Mouse (Mus musculus): ENCODE measurements around the gene Prkcd.

The Prkcd gene

DNA sequence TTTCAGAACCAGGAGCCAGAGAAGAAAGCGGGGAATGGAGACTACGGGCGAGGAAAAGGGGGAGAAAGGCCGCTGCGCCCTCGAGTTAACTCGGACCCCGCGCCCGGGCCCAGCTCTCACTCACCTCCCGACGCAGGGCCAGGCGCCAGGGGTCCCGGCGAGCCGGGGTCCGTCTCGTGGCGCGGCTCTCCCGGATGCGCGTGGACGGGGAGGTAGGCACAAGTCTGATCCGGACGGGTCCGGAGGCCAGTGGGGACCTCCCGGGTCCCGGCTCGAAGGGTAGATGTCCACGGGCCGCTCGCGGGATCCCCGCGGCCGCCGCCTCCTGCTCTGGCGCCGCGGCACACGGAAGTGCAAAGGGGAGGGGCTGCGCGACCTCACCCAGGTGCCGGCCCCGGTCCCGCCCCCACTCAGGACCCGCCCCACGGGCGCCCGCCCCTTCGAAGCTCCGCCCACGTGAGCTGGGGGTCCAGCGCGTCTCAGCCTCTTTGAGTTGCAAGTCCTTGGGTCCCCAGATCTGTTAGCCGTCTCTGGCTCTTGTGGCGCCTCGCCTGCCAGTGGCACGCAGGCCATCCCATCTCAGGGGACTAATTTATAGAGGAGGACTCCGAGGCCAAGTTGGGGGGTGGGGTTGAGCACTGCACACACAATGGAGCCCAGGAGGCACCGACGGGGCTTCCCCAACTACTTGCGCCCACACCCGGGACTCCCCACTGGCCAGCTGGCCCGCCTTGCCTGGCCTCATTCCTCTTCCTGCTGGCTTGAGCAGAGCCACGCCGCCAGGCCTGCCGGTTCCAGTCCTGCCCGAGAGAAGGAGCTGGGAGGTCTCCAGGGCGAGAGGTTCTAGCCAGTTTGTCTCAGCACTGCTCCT lies at the start of gene Prkcd:
Prkcd (minus strand) TSS at position 355 of the 871 bp plus-strand sequence.
- POLR2A ChIA-PET, result interaction anchor here in 3 of 4 experiments (0.5 to 2.8 kb wide), 72 partner anchors 8 to 507 kb away, joined by 3 to 58 read pairs (median 6); partner anchors contain the start of genes Rft1 (in 3 of the 3), Dcp1a (in 2 of the 3), Nek4 (in 2 of the 3) and Tmem110 (in 2 of the 3)

GRCm38 (mm10) chr14:30674947-30675346 lies 48.9 kb upstream of the Prkcd start:
- ChIA-PET CTCF (interaction anchor here in 1 of 4 experiments (0.5 kb wide), 1 partner anchor 132 kb away, joined by 3 read pairs; no protein-coding TSS in a partner anchor), POLR2A (interaction anchor here in 2 of 4 experiments (0.6 to 2.1 kb wide), 7 partner anchors 9 to 125 kb away, joined by 3 to 6 read pairs (median 4); partner anchors contain the start of gene Rft1 (in 1 of the 2))

More for the DNA sequence above, at the start of gene Prkcd:
- CTCF ChIA-PET, result interaction anchor here (0.5 to 2.0 kb wide), 13 partner anchors 10 to 804 kb away, joined by 3 to 16 read pairs (median 4); partner anchors contain the start of gene Rft1 (in 1 of the 4)

GRCm38 (mm10) chr14:30671986-30672312 lies 45.9 kb upstream of the Prkcd start:
- POLR2A ChIA-PET, result interaction anchor here (0.5 to 4.8 kb wide), 25 partner anchors 9 to 519 kb away, joined by 3 to 36 read pairs (median 4); partner anchors contain the start of genes Rft1 (in 2 of the 4), Prkcd (in 1 of the 4) and Sfmbt1 (in 1 of the 4)
- CTCF ChIA-PET, result interaction anchor here (0.5 to 2.4 kb wide), 65 partner anchors 10 to 1282 kb away, joined by 3 to 27 read pairs (median 4); partner anchors contain the start of genes Rft1 (in 3 of the 4), Dcp1a (in 1 of the 4) and Prkcd (in 1 of the 4)

DNA sequence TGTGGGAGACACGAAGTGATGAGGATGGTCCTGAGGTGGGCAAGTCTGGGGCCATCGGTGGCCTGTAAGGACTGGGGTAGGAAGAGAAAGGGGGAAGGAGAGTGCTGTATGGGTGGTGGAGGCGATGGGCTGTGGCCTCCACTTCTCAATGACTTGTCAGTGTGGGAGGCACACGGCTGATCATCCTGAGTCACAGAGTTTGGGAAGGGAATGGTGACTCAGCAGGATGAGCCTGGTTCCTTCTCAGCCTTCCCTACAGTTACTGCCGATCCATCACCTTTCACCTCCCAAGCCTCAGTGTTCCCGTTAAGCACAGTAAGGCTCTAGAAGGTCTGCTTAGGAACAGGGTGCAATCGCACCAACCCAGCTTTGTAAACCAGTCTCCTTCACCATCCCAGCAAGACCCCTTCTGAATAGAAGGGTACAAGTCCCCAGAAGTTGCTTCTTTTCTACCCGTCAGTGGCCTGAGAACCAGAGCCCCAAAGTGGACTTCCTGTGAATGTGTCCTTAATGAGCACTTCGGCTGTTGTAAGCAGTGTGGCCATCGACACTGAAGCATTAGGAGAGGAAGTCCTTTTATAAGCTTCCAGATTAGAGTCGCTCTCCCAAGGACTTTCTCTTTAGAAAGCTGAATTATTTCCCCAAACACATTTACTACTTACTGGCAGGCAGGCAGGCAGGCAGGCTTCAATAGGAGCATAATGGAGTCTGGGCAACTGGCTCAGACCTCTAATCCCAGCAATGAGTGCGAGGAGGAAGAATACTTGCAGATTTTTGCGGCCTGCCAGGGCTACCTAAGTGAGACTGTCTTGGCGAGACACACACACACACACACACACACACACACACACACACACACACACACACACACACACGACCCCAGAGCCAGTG lies 45.3 kb upstream of the Prkcd start:
- ChIA-PET POLR2A (interaction anchor here (0.5 to 4.8 kb wide), 27 partner anchors 9 to 520 kb away, joined by 3 to 36 read pairs (median 4); partner anchors contain the start of genes Rft1 (in 2 of the 4), Prkcd (in 1 of the 4) and Sfmbt1 (in 1 of the 4)), CTCF (interaction anchor here (0.7 to 2.4 kb wide), 57 partner anchors 11 to 581 kb away, joined by 3 to 27 read pairs (median 4); partner anchors contain the start of genes Rft1 (in 3 of the 4), Dcp1a (in 1 of the 4) and Prkcd (in 1 of the 4))

DNA sequence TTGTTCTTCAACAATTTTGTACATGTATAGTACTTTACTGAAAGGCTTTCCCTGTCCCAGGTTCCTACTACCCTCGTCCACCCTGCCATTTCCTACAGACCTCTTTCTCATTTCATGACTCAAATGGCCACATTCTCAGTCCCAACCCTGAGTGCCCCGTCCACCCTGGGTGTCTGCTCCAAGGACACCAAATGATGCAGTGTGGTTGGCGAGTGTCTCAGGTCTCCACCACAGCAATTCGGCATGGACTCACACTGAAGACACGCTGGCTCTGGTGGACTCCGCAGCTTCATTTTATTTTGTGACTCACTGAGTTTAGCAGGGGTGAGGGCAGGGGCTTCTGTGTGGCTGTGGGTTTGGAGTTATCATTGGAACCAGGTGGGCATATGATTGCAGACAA lies 44.2 kb upstream of the Prkcd start:
- ChIA-PET CTCF (interaction anchor here in 2 of 4 experiments (0.6 to 2.1 kb wide), 3 partner anchors 16 to 197 kb away, joined by 3 to 10 read pairs (median 3); partner anchors contain the start of gene Rft1 (in 1 of the 2)), POLR2A (interaction anchor here in 3 of 4 experiments (0.6 to 4.8 kb wide), 8 partner anchors 15 to 141 kb away, joined by 3 to 36 read pairs (median 6); partner anchors contain the start of genes Rft1 (in 2 of the 3) and Prkcd (in 1 of the 3))

DNA sequence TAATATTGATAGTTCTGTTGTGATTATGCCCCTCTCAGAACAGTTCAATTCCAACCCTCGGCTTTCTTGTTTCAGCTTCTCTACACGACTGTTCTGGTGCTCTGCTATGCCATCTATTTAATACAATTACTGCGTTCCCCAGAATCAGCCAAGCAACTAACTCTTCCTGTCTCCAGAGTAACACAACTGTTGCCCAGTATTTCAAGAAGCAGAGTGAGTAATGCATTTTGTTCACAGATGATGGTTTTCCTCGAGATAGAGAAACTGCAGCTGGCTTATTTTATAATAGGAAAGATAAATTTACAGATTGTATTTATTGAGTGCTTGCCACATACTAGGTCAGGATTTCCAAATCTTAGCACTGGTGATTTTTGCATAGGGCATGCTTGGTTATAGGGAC lies 40.6 kb upstream of the Prkcd start:
- POLR2A ChIA-PET, result interaction anchor here in 3 of 4 experiments (0.9 to 2.6 kb wide), 7 partner anchors 9 to 137 kb away, joined by 4 to 11 read pairs (median 5); partner anchors contain the start of genes Rft1 (in 3 of the 3) and Prkcd (in 1 of the 3)
- CTCF ChIA-PET, result interaction anchor here in 2 of 4 experiments (0.6 to 1.3 kb wide), 2 partner anchors 21 to 178 kb away, joined by 3 read pairs; no protein-coding TSS in a partner anchor

GRCm38 (mm10) chr14:30666061-30666460 lies 40.1 kb upstream of the Prkcd start:
- ChIA-PET POLR2A (interaction anchor here (0.9 to 2.6 kb wide), 10 partner anchors 9 to 136 kb away, joined by 3 to 11 read pairs (median 4); partner anchors contain the start of genes Rft1 (in 4 of the 4) and Prkcd (in 1 of the 4)), CTCF (interaction anchor here in 2 of 4 experiments (0.6 to 1.3 kb wide), 2 partner anchors 21 to 178 kb away, joined by 3 read pairs; no protein-coding TSS in a partner anchor)

DNA sequence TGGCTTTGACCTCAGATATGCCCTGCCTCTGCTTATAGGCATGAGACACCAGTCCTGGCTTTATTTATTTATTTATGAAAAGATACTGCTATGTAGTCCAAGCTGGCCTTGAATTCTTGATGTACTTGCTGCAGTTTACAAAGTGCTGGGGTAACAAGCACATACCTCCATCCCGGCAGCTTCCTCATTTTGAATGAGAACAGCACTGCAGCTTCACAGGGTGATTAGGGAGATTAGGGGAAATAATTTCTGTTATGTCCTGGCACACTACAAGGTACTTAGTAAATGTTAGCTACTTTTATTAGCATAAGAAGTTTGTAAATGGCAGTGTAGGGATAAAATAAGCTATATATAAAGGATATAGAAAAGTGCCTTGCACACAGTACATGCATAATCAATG lies 29.5 kb upstream of the Prkcd start:
- ChIA-PET POLR2A (interaction anchor here in 2 of 4 experiments (1.0 to 3.7 kb wide), 27 partner anchors 9 to 526 kb away, joined by 3 to 41 read pairs (median 7); partner anchors contain the start of genes Prkcd (in 2 of the 2), Nek4 (in 1 of the 2) and Tmem110 (in 1 of the 2)), CTCF (interaction anchor here in 1 of 4 experiments (0.5 to 1.3 kb wide), 3 partner anchors 19 to 82 kb away, joined by 3 to 4 read pairs (median 3); no protein-coding TSS in a partner anchor)

DNA sequence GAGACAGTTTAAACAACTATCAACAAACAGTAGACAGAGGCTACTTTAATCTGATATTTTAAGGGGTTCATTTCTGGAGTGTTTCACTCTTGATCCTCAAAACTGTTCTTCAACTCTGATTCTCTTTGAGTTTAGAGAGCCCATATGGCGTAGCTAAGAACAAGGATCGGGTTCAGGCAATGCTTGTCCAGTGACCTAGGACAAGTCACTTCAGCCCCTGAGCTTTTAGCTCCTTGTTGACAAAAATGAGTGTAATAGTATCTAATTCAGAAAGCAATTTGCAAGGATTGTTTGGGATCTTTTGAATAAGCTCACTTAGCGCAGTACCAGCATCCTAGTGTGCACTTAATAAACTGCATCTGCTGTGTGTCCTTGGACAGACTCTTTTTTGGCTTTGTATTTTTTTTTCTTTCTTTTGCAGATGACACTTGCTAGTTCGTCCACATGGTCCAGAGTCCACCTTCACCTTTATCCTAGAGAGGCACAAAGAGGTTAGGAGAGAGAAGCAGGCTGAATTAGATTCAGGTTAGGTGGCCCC lies 28.8 kb upstream of the Prkcd start:
- ChIA-PET CTCF (interaction anchor here in 2 of 4 experiments (1.0 to 1.8 kb wide), 7 partner anchors 17 to 171 kb away, joined by 3 to 10 read pairs (median 4); partner anchors contain the start of genes Prkcd (in 1 of the 2) and Tmem110 (in 1 of the 2)), POLR2A (interaction anchor here (0.6 to 3.7 kb wide), 71 partner anchors 8 to 570 kb away, joined by 3 to 41 read pairs (median 5); partner anchors contain the start of genes Prkcd (in 2 of the 4), Dcp1a (in 1 of the 4), Nek4 (in 1 of the 4) and Tmem110 (in 1 of the 4))

DNA sequence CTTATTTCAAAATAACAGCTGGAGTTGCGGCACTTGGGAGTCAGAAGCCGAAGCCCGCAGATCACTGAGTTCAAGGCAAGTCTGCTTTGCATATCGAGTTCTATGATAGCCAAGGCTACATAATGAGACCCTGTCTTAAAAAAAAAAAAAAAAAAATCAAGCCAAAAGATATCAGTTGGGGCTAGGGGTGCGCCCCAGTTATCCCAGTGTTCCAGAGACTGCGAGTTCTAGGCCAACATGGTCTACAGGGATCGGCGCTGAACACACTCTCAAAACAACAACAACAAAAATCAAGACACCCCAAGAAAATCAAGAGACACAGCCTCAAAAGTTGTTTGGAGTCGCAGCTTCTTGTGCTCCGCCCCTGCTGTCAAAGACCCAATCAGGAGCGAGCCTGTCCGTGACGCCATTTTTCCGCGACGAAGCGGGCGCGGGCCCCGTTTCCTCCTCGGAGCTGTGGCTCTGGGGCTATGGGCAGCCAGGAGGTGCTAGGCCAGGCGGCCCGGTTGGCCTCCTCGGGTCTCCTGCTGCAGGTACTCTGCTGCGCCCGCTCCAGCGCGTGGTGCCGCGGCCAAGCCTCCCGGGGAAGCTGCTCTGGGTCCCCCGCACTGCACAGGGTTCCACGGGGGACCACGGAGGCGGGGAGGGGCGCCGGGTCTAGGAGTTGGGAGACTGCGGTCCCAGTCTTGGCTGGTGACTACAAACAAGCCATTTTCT lies 28.1 kb upstream of the Prkcd start, which contains the start of gene Rft1:
Rft1 (plus strand) TSS at position 418 of the 717 bp plus-strand sequence.
- ChIA-PET POLR2A (interaction anchor here (0.6 to 3.7 kb wide), 75 partner anchors 7 to 704 kb away, joined by 3 to 41 read pairs (median 4); partner anchors contain the start of genes Dcp1a (in 2 of the 4), Nek4 (in 2 of the 4), Prkcd (in 2 of the 4) and Tmem110 (in 1 of the 4)), CTCF (interaction anchor here (0.7 to 1.8 kb wide), 8 partner anchors 17 to 171 kb away, joined by 3 to 10 read pairs (median 6); partner anchors contain the start of genes Prkcd (in 1 of the 4) and Tmem110 (in 1 of the 4))

DNA sequence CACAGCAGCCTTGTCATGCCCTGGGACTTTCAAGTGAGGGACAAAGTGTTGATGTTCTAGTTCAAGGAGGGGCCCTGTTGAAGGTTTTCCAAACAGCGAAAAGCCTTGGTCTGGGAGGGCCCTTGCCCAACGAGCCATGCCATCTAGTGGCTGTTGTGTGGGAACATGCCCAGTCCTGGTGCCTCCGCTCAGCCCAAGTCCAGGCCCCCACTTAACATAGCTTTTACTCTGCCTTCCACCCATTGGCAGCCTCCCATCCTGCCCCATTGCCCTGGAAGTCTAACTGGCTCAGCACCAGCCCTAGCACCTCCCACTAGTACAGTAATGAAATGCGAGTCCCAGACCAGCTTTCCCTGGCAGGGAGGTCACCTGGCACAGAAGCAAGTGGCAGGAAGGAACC lies 25.0 kb upstream of the Prkcd start:
- CTCF ChIA-PET, result interaction anchor here in 1 of 4 experiments (0.5 kb wide), 1 partner anchor 657 kb away, joined by 6 read pairs; no protein-coding TSS in a partner anchor

GRCm38 (mm10) chr14:30649745-30650144 lies 23.7 kb upstream of the Prkcd start:
- CTCF ChIA-PET, result no interaction called here
- POLR2A ChIA-PET, result no interaction called here

More for the DNA sequence above, 25.0 kb upstream of the Prkcd start:
- POLR2A ChIA-PET, result interaction anchor here in 2 of 4 experiments (0.5 to 1.9 kb wide), 3 partner anchors 21 to 57 kb away, joined by 3 to 10 read pairs (median 3); partner anchors contain the start of gene Prkcd (in 1 of the 2)

GRCm38 (mm10) chr14:30648478-30648877 lies 22.5 kb upstream of the Prkcd start:
- CTCF ChIA-PET, result no interaction called here
- POLR2A ChIA-PET, result interaction anchor here in 1 of 4 experiments (0.6 kb wide), 1 partner anchor 865 kb away, joined by 4 read pairs; no protein-coding TSS in a partner anchor

- CTCF ChIA-PET, result no interaction called here
These were observed 20.5 kb upstream of the Prkcd start for GRCm38 (mm10) chr14:30646486-30646885.

GRCm38 (mm10) chr14:30645066-30645465 lies 19.1 kb upstream of the Prkcd start:
- CTCF ChIA-PET, result interaction anchor here in 1 of 4 experiments (1.1 kb wide), 1 partner anchor 22 kb away, joined by 3 read pairs; no protein-coding TSS in a partner anchor
- POLR2A ChIA-PET, result interaction anchor here in 2 of 4 experiments (1.4 to 5.6 kb wide), 3 partner anchors 9 to 27 kb away, joined by 3 to 26 read pairs (median 12); partner anchors contain the start of gene Rft1 (in 2 of the 2)

More at GRCm38 (mm10) chr14:30646486-30646885, 20.5 kb upstream of the Prkcd start:
- POLR2A ChIA-PET, result interaction anchor here in 1 of 4 experiments (0.7 to 0.9 kb wide), 2 partner anchors 8 to 9 kb away, joined by 3 read pairs; no protein-coding TSS in a partner anchor

Measured in embryonic stem cell, embryonic (primary cell).